Mouse (Mus musculus) E14TG2a.4 (cell line): Measurements from ENCODE around the gene Ints14.
A peak's percentile ranks its signal among the peaks of the same experiment; 100 is the strongest.

Experiments
- H3K27me3 ChIP-seq: 2 replicates; pipeline ENCODE4 v1.6.1; 2014; ENCODE audit warnings: low read length, control low read depth; ENCODE audit not compliant: insufficient read depth
- H3K36me3 ChIP-seq: 2 replicates; pipeline ENCODE4 v1.6.1; 2014; ENCODE audit warnings: low read length, control low read depth; ENCODE audit not compliant: insufficient read depth
- H3K4me1 ChIP-seq: replicated peaks from 2 replicates; pipeline ENCODE4 v1.6.1; 2014; ENCODE audit warnings: low read depth, low read length, control low read depth
- H3K4me3 ChIP-seq: replicated peaks from 2 replicates; pipeline ENCODE4 v1.5.1; 2014; ENCODE audit warnings: mild to moderate bottlenecking, low read length
- H3K9me3 ChIP-seq: 2 replicates; pipeline ENCODE4 v1.6.1; 2014; ENCODE audit warnings: low read length, control low read depth
- CTCF ChIP-seq: conservative IDR thresholded peaks from 2 replicates; pipeline ENCODE4 v1.5.1; 2014; ENCODE audit warnings: low read length
- NANOG ChIP-seq: IDR thresholded peaks from 2 replicates; pipeline ENCODE4 v1.6.1; 2014; ENCODE audit warnings: borderline replicate concordance, low read length, mixed read lengths
- POU5F1 ChIP-seq: IDR thresholded peaks from 2 replicates; pipeline ENCODE4 v1.6.1; 2014; ENCODE audit warnings: low read length, borderline replicate concordance

Gene Ints14

DNA sequence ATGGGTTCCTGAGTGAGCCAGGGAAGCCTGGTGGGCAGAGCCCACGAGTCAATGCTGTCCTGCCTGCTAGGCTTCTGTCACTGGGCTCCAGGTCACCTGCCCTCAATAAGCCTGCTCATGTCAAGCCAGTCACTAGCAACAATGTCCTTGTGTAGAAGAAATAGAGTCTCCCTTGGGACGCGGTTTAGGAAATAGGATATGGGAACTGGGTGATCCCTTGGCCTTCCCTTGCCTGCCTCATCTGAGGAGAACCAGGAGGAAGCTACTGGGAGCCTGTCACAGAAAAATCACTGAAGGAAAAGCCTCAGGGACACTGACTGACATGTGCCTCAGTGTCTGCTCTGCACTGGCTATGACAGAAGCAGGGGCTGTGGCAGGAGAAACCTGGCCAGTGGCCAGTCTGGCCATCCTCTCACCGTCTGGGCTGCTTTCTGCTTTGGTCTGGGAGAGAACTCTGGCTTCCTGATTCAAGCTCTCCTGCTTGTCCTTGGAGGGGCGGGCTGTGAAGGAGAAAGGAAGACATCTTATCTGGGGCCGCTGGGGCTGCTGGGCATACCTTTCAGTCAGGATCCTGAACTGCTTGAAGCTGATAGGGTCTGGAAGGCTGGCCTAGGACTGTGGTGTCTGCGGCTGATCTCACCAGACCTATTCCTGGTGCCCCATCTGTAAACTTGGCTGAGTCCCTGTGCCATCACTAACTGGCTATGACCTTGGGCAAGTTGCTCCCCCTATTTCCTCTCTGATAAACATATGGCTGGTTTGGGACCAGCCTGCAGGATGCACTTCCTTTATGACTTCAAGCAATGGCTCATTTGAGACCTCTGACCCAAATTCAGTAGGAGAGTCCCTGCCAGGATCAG lies 28.7 kb upstream of the Ints14 start:
- Histone ChIP-seq H3K36me3 (no peaks in the 10 kb centered on the region), H3K27me3 (peaks cover 43% of the 10 kb centered on the region), H3K4me1 (peaks cover 35% of the 10 kb centered on the region), H3K9me3 (no peaks in the 10 kb centered on the region), H3K4me3 (no peak overlapping the region)
- TF ChIP-seq POU5F1, result no peak

DNA sequence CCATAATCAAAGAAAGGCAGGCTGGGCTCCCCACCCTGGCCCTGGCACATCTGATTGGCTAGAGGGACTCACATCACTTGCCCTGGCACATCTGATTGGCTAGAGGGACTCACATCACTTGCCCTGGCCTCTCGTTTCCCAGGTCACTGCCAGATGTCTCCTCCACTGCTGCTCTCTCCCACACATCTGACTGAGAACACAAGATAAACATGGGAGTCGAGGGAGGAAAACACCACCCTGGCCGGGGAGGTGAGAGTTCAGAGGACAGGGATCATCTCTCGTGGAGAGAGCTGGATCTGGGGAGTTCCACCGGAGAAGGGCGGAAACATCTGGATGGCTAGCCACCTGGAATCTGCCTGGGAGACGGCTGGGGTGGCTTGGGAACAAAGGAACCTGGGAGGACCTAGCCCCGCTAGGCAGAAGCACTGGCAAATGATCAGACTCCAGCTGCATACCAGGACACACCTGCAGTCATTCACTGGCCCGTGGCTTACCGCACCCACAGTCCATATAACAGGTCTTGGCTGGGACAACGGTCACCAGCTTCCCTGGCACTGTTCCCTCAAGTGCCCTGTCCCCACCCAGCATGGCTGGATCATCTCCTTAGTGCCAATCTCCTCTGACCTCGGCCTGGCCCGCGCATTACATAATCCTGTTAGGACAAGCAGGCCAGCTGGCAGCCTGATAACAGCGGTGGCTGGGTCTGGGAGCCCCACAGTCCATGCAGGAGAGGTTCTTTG lies 26.5 kb upstream of the Ints14 start:
- Histone ChIP-seq H3K27me3 (peaks cover 35% of the 10 kb centered on the region), H3K9me3 (no peaks in the 10 kb centered on the region), H3K4me1 (peaks cover 38% of the 10 kb centered on the region), H3K4me3 (peak overlapping the region; percentile 75), H3K36me3 (no peaks in the 10 kb centered on the region)
- TF ChIP-seq POU5F1, result no peak
- no peak for TF ChIP-seq CTCF
- TF ChIP-seq NANOG, result no peak

DNA sequence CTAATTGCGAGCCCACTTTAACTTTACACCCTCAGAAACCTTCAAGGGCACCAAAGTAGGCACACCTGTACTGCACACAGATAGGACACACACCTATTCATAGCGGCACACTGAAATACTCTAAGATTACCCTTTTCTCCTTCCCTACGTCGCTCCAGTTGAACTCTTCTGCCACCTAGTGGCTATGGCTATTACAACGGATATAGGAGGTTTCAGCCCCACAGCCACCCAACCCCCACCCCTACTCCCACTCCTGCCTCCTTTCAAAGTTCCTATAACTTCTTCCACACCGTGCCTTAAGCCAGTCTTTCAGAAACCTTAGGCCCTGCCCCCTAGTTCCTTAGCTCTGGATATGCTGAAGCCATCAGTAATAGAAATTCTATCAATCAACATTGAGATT lies 24.2 kb upstream of the Ints14 start:
- no peaks in the 10 kb centered on the region for H3K9me3 ChIP-seq
- peaks cover 35% of the 10 kb centered on the region for H3K27me3 ChIP-seq
- H3K4me1 ChIP-seq, result peaks cover 43% of the 10 kb centered on the region
- no peaks in the 10 kb centered on the region for H3K36me3 ChIP-seq
- peak overlapping the region; percentile 75 for H3K4me3 ChIP-seq
- TF ChIP-seq CTCF, result peak; percentile 61
- TF ChIP-seq POU5F1, result no peak

DNA sequence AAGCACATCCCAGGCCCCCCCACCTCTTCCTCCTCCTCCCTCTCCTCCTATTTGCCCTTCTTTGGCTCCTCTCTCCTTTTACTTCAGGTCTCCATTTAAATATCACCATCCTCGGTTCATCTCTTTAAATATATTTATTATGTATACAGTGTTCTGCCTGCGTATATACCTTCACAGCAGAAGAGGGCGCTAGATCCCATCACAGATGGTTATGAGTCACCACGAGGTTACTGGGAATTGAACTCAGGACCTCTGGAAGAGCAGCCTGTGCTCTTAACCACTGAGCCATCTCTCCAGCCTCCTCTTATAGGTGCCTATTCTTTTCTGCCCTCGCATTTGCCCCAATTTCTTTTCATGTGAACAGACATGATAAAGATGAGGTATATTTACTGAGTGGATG lies 23.2 kb upstream of the Ints14 start:
- H3K9me3 ChIP-seq, result no peaks in the 10 kb centered on the region
- H3K36me3 ChIP-seq, result no peaks in the 10 kb centered on the region
- TF ChIP-seq POU5F1, result no peak
- peak; percentile 27; the same call in 1 of the 2 replicates for TF ChIP-seq CTCF

DNA sequence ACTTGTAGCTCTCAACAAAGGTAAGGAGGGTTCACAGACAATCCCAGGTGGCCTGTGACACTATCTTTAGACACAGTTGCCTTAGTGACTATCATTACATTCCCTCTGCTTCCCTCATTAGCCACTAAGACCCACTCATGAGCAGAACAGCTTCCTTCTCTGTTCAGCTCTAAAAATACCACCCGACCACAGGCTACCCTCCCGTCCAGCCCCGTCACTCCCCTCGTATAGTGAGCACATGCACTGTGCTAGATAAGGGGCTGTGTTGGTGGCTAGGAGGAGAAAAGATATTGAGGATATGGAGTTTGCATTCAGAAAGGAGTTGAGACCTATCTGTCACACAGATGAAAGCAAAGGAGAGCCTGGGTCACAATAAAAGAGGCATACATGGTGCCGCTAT lies 22.2 kb upstream of the Ints14 start:
- no peak for TF ChIP-seq CTCF
- no peak for TF ChIP-seq NANOG
- no peak for TF ChIP-seq POU5F1
- H3K36me3 ChIP-seq, result no peaks in the 10 kb centered on the region
- peaks cover 40% of the 10 kb centered on the region for H3K27me3 ChIP-seq
- H3K4me1 ChIP-seq, result peaks cover 41% of the 10 kb centered on the region
- H3K4me3 ChIP-seq, result no peak overlapping the region
- H3K9me3 ChIP-seq, result no peaks in the 10 kb centered on the region

More for the DNA sequence above, 23.2 kb upstream of the Ints14 start:
- Histone ChIP-seq H3K4me1 (peaks cover 43% of the 10 kb centered on the region), H3K4me3 (no peak overlapping the region), H3K27me3 (peaks cover 35% of the 10 kb centered on the region)

DNA sequence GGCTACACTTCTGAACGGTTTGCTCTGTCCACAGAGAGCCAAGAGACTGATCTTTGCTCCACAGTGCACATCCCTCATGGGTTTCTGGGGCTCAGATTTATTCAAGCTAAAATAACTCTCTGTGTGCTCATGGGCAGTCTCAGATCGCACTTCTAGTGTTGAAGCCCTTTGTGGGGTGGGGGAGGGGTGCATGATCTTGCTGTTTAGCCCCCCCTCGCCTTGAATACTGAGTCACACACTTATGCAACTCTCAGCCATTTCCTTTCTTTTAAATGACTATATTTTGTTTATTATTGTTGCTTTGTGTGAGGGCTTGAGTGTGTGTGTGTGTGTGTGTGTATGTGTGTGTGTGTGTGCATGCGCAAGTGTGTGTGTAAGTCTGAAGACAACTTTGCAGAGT lies 21.4 kb upstream of the Ints14 start:
- TF ChIP-seq POU5F1, result no peak
- no peak for TF ChIP-seq NANOG
- TF ChIP-seq CTCF, result no peak
- Histone ChIP-seq H3K4me3 (no peak overlapping the region), H3K36me3 (no peaks in the 10 kb centered on the region), H3K4me1 (peaks cover 38% of the 10 kb centered on the region), H3K9me3 (no peaks in the 10 kb centered on the region), H3K27me3 (peaks cover 45% of the 10 kb centered on the region)

DNA sequence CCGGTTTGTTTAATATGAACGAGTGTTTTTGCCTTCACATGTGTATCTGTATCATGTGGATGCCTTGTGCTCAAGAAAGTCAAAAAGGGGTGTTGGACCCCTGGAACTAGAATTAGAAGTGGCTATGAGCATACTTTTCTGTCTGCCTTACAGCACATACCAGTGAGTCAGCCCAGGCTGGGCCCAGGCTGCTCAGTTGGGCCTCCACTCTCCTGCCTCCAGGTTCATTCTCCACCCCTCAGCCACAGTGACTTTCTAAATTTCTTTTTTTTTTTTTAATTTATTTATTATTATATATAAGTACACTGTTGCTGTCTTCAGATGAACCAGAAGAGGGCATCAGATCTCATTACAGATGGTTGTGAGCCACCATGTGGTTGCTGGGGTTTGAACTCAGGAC lies 20.9 kb upstream of the Ints14 start:
- H3K9me3 ChIP-seq, result no peaks in the 10 kb centered on the region
- H3K36me3 ChIP-seq, result no peaks in the 10 kb centered on the region
- H3K27me3 ChIP-seq, result peaks cover 46% of the 10 kb centered on the region
- no peak overlapping the region for H3K4me3 ChIP-seq
- TF ChIP-seq POU5F1 (no peak), CTCF (no peak), NANOG (no peak)
- H3K4me1 ChIP-seq, result peaks cover 38% of the 10 kb centered on the region

DNA sequence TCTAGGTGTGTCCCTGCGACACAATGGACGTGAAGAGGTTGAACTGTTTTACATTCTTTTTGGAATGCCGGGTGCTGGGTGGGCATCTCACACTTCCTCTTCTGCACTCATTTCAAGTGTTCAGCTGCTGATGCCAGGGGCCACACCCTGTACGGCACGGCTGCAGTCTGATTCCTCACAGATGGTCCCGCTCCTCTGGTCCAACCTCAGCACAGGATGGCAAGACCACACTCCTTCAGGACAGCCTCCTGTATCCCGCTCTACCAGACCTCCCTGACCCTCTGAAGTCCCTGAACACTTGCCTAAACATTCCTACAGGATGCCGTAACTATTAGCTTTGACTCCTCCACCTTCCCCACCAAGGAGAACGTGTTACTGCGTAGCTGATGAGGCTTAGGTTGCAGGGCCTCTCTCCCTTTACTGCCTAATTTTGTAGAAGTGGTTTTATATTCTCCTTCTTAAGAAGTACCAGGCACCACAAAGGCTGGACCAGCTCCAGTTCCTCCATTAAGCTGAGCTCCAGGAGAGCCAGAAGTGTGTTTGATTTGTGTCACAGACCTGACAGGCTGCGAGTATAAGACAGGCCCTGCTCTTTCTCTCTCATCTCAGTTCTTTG lies 19.9 kb upstream of the Ints14 start:
- Histone ChIP-seq H3K27me3 (peaks cover 46% of the 10 kb centered on the region), H3K9me3 (no peaks in the 10 kb centered on the region), H3K4me3 (no peak overlapping the region), H3K36me3 (no peaks in the 10 kb centered on the region), H3K4me1 (peaks cover 31% of the 10 kb centered on the region)
- TF ChIP-seq NANOG (no peak), POU5F1 (no peak), CTCF (no peak)
